Mouse (Mus musculus) kidney, postnatal 0 days (tissue): ENCODE measurements at regions not wholly inside any gene's neighbourhood (a gene's known extent, or its start where the extent isn't known, plus 50 kb on each side); places are given as distances from the start of the nearest gene placed in this dataset.
A peak's percentile ranks its signal among the peaks of the same experiment; 100 is the strongest.

Experiments
- ATAC-seq: fragments of 200-750 bp; cut with Nextera tagmentation; replicated peaks from 2 replicates; pipeline ENCODE4 v1.8.0; 2017; ENCODE audit warnings: low read depth, moderate number of reproducible peaks, moderate TSS enrichment, moderate library complexity; ENCODE audit not compliant: low FRiP score
- DNase-seq: peaks from one replicate; pipeline ENCODE4 v3.0.0-alpha.2; 2016; ENCODE audit warnings: low spot score
- H3K27ac ChIP-seq: fragments of 300-500 bp; sonication (generic); 2 replicates; pipeline ENCODE4 v1.5.1; 2014; ENCODE audit warnings: mild to moderate bottlenecking
- H3K27me3 ChIP-seq: fragments of 300-500 bp; sonication (generic); 2 replicates; pipeline ENCODE4 v1.6.1; 2014; ENCODE audit warnings: low read length, mixed read lengths; ENCODE audit not compliant: insufficient read depth
- H3K36me3 ChIP-seq: fragments of 300-500 bp; sonication (generic); 2 replicates; pipeline ENCODE4 v1.6.1; 2014; ENCODE audit warnings: low read length, mixed read lengths; ENCODE audit not compliant: insufficient read depth
- H3K4me1 ChIP-seq: fragments of 300-500 bp; sonication (generic); replicated peaks from 2 replicates; pipeline ENCODE4 v1.6.1; 2014; ENCODE audit warnings: antibody characterized with exemption, low read length, mixed read lengths; ENCODE audit not compliant: insufficient read depth
- H3K4me2 ChIP-seq: fragments of 300-500 bp; sonication (generic); 2 replicates; pipeline ENCODE4 v1.6.1; 2014; ENCODE audit warnings: mild to moderate bottlenecking, low read length, moderate library complexity, mixed read lengths
- H3K4me3 ChIP-seq: fragments of 300-500 bp; sonication (generic); replicated peaks from 2 replicates; pipeline ENCODE4 v1.5.1; 2014; ENCODE audit warnings: low read depth, low read length
- H3K9ac ChIP-seq: fragments of 300-500 bp; sonication (generic); 2 replicates; pipeline ENCODE4 v1.6.1; 2014; ENCODE audit warnings: low read depth, low read length
- H3K9me3 ChIP-seq: fragments of 300-500 bp; sonication (generic); replicated peaks from 2 replicates; pipeline ENCODE4 v1.6.1; 2016; ENCODE audit warnings: low read length, inconsistent platforms, mixed read lengths
- CTCF ChIP-seq: IDR thresholded peaks from 2 replicates; pipeline ENCODE4 v1.5.1; 2016; ENCODE audit warnings: antibody characterized with exemption, low read depth, mild to moderate bottlenecking, moderate library complexity
- WGBS: fragments of 180-500 bp; shearing (Covaris S2); extraction: QIAGEN DNeasy Blood & Tissue Kit; methylation state at CpG from one replicate; pipeline ENCODE4 v1.1.7; 2014; 5-methylcytosine and 5-hydroxymethylcytosine counted together

GRCm38 (mm10) chr2:179332872-179333489, 109.2 kb upstream of the Cdh4 start:
- DNase-seq = peak; percentile 63
- H3K27me3 ChIP-seq = no peaks in the 10 kb centered on the region
- H3K27ac ChIP-seq = no peak overlapping the region
- no peak overlapping the region for H3K4me3 ChIP-seq
- no peak for ATAC-seq
- H3K9ac ChIP-seq = no peak overlapping the region
- no peaks in the 10 kb centered on the region for H3K4me1 ChIP-seq
- WGBS = 41% methylated on average over 5 of the region's 5 CpGs
- no peaks in the 10 kb centered on the region for H3K9me3 ChIP-seq
- no peaks in the 10 kb centered on the region for H3K36me3 ChIP-seq
- H3K4me2 ChIP-seq = no peak overlapping the region
- no peak for TF ChIP-seq CTCF

GRCm38 (mm10) chr2:179333587-179333986, 108.6 kb upstream of the Cdh4 start:
- Histone ChIP-seq H3K4me1 (no peaks in the 10 kb centered on the region), H3K9ac (no peak overlapping the region), H3K4me2 (no peak overlapping the region), H3K27me3 (no peaks in the 10 kb centered on the region), H3K9me3 (no peaks in the 10 kb centered on the region), H3K27ac (no peak overlapping the region), H3K36me3 (no peaks in the 10 kb centered on the region), H3K4me3 (no peak overlapping the region)
- 52% methylated on average over 5 of the region's 5 CpGs for WGBS
- no peak for TF ChIP-seq CTCF
- no peak for ATAC-seq
- no peak for DNase-seq

- ATAC-seq (no peak), DNase-seq (no peak)
- TF ChIP-seq CTCF = no peak
- Histone ChIP-seq H3K36me3 (no peaks in the 10 kb centered on the region), H3K27ac (no peak overlapping the region), H3K27me3 (no peaks in the 10 kb centered on the region), H3K9ac (no peak overlapping the region), H3K4me2 (no peak overlapping the region), H3K4me1 (no peaks in the 10 kb centered on the region), H3K4me3 (no peak overlapping the region), H3K9me3 (no peaks in the 10 kb centered on the region)
- 14% methylated on average over 1 of the region's 1 CpGs for WGBS
These were observed 106.0 kb upstream of the Cdh4 start for GRCm38 (mm10) chr2:179336235-179336634.

GRCm38 (mm10) chr2:179352676-179353075, 89.6 kb upstream of the Cdh4 start:
- Histone ChIP-seq H3K4me2 (no peak overlapping the region), H3K9me3 (no peaks in the 10 kb centered on the region), H3K4me3 (no peak overlapping the region), H3K36me3 (no peaks in the 10 kb centered on the region), H3K9ac (no peak overlapping the region), H3K4me1 (no peaks in the 10 kb centered on the region), H3K27me3 (no peaks in the 10 kb centered on the region), H3K27ac (no peak overlapping the region)
- WGBS = 48% methylated on average over 3 of the region's 3 CpGs
- DNase-seq = no peak
- no peak for TF ChIP-seq CTCF
- ATAC-seq = no peak

GRCm38 (mm10) chr2:179354866-179355265, 87.4 kb upstream of the Cdh4 start:
- H3K9ac ChIP-seq = no peak overlapping the region
- 83% methylated on average over 5 of the region's 5 CpGs for WGBS
- DNase-seq (no peak), ATAC-seq (no peak)
- no peaks in the 10 kb centered on the region for H3K4me1 ChIP-seq
- H3K27ac ChIP-seq = no peak overlapping the region
- H3K4me2 ChIP-seq = no peak overlapping the region
- H3K36me3 ChIP-seq = no peaks in the 10 kb centered on the region
- no peaks in the 10 kb centered on the region for H3K9me3 ChIP-seq
- H3K4me3 ChIP-seq = no peak overlapping the region
- H3K27me3 ChIP-seq = no peaks in the 10 kb centered on the region
- no peak for TF ChIP-seq CTCF

GRCm38 (mm10) chr2:179370882-179371546, 71.2 kb upstream of the Cdh4 start:
- TF ChIP-seq CTCF = no peak
- Histone ChIP-seq H3K27ac (no peak overlapping the region), H3K9ac (no peak overlapping the region), H3K4me3 (no peak overlapping the region), H3K4me2 (no peak overlapping the region), H3K9me3 (no peaks in the 10 kb centered on the region), H3K27me3 (no peaks in the 10 kb centered on the region), H3K36me3 (no peaks in the 10 kb centered on the region), H3K4me1 (no peaks in the 10 kb centered on the region)
- no peak for DNase-seq
- 62% methylated on average over 14 of the region's 14 CpGs for WGBS
- no peak for ATAC-seq
